Mouse (Mus musculus): ENCODE measurements around the gene Gal3st2. TPM values are rescaled to one million over a fixed set of nuclear protein-coding genes. Genes with fewer than 3 reads are reported as not detected.
"Not testable (repeated sequence)": the region's sequence is repeated elsewhere in the genome, so short reads cannot be mapped to it uniquely, and the experiment has no call there.

The Gal3st2 gene
- polyA plus RNA-seq, 1 experiment = not detected

DNA sequence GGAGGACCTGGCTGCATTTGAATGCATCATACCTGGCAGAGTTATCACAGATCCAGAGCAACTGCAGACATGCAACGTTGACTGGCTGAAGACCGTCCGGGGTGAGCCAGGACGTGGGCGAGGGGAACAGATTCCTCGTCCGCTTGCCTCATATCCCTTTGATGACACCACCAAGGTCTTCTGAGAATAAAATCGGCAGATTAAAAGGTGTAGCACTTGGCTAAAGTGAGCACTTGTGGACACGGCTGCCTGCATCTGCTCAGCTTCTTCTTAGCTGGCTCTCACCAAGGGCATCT, 34.6 kb upstream of the Gal3st2 start:
- Histone ChIP-seq H3K4me3 (ENCODE audit: insufficient read depth, low read depth, low read length) (no peak overlapping the region), H3K4me1 (ENCODE audit: control insufficient read depth, insufficient read depth, low read length) (peaks cover 15% of the 10 kb centered on the region), H3K27ac (ENCODE audit: insufficient read depth, low read depth, low read length) (no peak overlapping the region)
- 94% methylated on average over 9 of the region's 9 CpGs for WGBS
- TF ChIP-seq POLR2A (IDR thresholded peaks at IDR 0.05; ENCODE audit: insufficient read depth, low read depth, low read length) = no peak

DNA sequence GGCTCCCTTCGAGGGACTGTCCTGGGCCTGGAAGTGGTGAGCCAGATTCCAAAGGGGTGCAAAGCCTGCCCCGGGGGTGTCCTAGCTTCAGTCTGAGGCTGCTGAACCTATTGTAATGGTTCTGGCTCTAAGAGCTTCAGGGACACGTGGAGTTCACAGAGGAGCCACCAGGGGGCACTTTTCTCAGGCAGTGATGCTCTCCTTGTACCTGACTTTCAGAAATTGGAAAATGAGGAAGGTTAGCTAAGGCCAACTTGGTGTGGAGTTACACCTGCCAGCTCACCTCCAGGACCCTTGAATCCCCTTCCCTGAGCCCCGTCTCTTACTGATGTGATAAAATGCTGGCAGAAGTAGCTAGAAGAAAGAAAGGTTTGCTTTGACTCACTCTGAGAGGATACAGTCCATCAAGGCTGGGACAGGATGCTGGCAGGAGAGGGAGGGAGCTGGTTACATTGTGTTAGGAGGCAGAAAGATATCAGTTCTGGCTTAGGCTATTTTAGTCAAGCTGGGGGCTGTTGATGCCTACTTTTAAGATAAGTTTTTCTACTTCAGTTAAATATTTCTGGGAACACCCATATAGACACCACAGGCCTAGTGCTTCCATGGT, 28.2 kb upstream of the Gal3st2 start:
- H3K27ac ChIP-seq (ENCODE audit: insufficient read depth, low read depth, low read length); H3K4me1 ChIP-seq (ENCODE audit: control insufficient read depth, insufficient read depth, low read length); H3K4me3 ChIP-seq (ENCODE audit: insufficient read depth, low read depth, low read length): not testable (repeated sequence)
- 51% methylated on average over 3 of the region's 4 CpGs for WGBS

DNA sequence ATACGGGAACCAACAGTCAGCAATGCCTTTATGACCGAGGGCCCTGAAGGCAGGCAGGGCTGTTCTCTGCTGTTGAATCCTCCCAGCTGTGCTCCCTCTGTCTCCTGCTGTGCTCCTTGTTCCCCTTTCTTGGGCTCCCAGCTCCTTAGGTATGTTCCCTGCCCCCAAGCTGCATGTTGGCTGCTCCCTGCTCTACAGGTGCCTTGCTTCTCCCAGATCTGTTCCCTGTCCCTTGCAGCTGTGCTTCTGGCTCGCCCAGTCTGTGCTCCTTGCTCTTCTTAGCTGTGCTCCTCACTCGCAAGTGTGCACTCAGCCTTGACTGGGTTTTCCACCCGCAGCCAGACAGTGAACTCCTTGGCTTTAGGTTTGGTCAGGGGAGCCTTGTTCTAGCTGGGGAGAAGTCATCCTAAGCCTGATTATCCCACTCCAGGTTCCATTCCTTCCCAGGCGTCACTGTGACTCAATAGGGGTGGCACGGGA, 26.4 kb upstream of the Gal3st2 start:
- Histone ChIP-seq H3K4me1 (ENCODE audit: control insufficient read depth, insufficient read depth, low read length) (no peaks in the 10 kb centered on the region), H3K4me3 (ENCODE audit: insufficient read depth, low read depth, low read length) (no peak overlapping the region), H3K27ac (ENCODE audit: insufficient read depth, low read depth, low read length) (no peak overlapping the region)
- WGBS = 90% methylated on average over 7 of the region's 7 CpGs
- no peak for TF ChIP-seq CTCF (IDR thresholded peaks at IDR 0.05; ENCODE audit: insufficient read depth, low read depth, low read length)
- TF ChIP-seq POLR2A (IDR thresholded peaks at IDR 0.05; ENCODE audit: insufficient read depth, low read depth, low read length) = no peak

DNA sequence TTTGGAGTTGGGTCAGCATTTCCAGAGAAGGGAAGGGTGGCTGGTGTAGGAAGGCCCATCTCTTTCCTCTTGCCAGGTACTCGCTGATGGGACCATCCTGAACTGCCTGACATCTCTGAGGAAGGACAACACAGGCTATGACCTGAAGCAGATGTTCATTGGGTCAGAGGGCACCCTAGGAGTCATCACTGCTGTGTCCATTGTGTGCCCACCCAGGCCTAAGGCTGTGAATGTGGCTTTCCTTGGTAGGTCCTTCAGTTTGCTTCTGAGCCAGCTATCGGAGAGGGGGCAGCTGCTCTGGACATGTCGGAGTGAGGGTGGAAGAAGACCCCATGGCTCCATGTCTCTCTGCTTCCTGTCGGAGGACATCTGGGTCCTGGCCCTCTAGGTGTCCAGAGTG, 25.9 kb upstream of the Gal3st2 start:
- WGBS = 93% methylated on average over 4 of the region's 4 CpGs
- Histone ChIP-seq H3K4me1 (ENCODE audit: control insufficient read depth, insufficient read depth, low read length) (no peaks in the 10 kb centered on the region), H3K27ac (ENCODE audit: insufficient read depth, low read depth, low read length) (no peak overlapping the region), H3K4me3 (ENCODE audit: insufficient read depth, low read depth, low read length) (no peak overlapping the region)
- TF ChIP-seq CTCF (IDR thresholded peaks at IDR 0.05; ENCODE audit: insufficient read depth, low read depth, low read length) = no peak
- no peak for TF ChIP-seq POLR2A (IDR thresholded peaks at IDR 0.05; ENCODE audit: insufficient read depth, low read depth, low read length)

DNA sequence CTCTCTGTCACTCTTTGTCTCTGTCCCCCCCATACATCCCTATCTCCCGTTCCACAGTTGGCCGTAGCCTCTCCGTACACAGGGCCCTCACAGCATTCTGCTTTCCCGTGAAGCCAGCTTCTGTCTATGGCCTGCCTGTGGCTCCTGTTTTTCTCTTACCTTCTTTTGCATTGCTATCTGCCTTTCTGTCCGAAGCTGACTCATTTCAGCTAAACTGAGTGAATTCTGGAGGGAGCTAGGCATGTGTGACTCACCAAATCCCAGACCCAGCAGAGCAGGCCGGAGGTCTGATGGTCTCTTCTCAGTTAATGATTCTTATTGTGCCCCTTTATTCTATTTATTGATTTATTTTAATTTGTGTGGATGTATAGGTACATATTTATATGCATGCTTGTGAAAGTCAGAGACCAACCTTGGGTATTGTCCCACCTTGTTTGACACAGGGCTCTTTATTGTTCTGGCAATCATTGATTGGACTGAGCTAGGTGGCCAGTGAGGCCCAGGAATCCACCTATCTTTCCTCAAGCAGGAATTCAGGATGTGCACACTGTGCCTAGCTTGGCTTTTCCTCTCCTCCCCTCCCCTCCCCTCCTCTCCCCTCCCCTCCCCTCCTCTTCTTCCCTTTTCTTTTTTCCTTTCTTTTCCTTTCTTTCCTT, 25.1 kb upstream of the Gal3st2 start:
- WGBS = 80% methylated on average over 6 of the region's 6 CpGs
- no peak overlapping the region for H3K27ac ChIP-seq (ENCODE audit: insufficient read depth, low read depth, low read length)

DNA sequence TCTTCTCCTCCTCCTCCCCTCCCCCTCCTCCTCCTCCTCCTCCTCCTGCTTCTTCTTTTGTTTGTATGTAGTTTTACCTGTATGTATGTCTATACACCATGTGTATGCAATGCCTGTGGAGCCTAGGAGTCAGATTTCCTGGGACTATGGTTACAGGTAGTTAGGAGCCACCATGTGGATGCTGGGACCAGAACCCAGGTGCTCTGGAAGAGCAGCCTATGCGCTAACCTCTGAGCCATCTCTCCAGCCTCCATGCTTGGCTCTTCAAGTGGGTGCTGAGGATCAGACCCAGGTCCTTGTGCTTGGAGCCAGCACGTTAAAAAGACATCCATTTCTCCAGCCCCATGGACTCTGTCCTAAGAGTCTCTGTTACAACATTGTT, 24.6 kb upstream of the Gal3st2 start:
- H3K4me1 ChIP-seq (ENCODE audit: control insufficient read depth, insufficient read depth, low read length) = no peaks in the 10 kb centered on the region
- H3K27ac ChIP-seq (ENCODE audit: insufficient read depth, low read depth, low read length) = no peak overlapping the region
- 91% methylated on average over 2 of the region's 2 CpGs for WGBS
- no peak overlapping the region for H3K4me3 ChIP-seq (ENCODE audit: insufficient read depth, low read depth, low read length)
- TF ChIP-seq POLR2A (IDR thresholded peaks at IDR 0.05; ENCODE audit: insufficient read depth, low read depth, low read length) (no peak), CTCF (IDR thresholded peaks at IDR 0.05; ENCODE audit: insufficient read depth, low read depth, low read length) (no peak)

More for the DNA sequence above, 25.1 kb upstream of the Gal3st2 start:
- no peak overlapping the region for H3K4me3 ChIP-seq (ENCODE audit: insufficient read depth, low read depth, low read length)
- TF ChIP-seq POLR2A (IDR thresholded peaks at IDR 0.05; ENCODE audit: insufficient read depth, low read depth, low read length) (no peak), CTCF (IDR thresholded peaks at IDR 0.05; ENCODE audit: insufficient read depth, low read depth, low read length) (no peak)
- H3K4me1 ChIP-seq (ENCODE audit: control insufficient read depth, insufficient read depth, low read length) = no peaks in the 10 kb centered on the region

DNA sequence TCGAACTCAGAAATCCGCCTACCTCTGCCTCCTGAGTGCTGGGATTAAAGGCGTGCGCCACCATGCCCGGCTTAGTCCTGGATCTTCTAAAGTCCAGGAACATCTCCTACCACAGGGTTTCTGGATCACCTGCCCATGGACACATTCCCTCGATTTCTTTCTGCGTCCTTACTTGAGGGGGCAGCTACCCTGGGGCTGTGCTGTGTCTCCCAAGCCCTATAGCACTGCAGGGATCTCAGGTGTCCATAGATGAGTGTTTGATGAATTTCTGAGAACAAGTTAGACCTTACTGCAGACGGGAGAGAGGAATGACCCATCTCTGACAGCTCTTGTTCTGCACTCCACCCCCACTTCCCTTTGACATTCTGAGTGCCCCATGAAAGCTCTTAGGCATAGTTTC, 23.8 kb upstream of the Gal3st2 start:
- H3K27ac ChIP-seq (ENCODE audit: insufficient read depth, low read depth, low read length) = no peak overlapping the region
- TF ChIP-seq POLR2A (IDR thresholded peaks at IDR 0.05; ENCODE audit: insufficient read depth, low read depth, low read length) (no peak), CTCF (IDR thresholded peaks at IDR 0.05; ENCODE audit: insufficient read depth, low read depth, low read length) (no peak)
- no peaks in the 10 kb centered on the region for H3K4me1 ChIP-seq (ENCODE audit: control insufficient read depth, insufficient read depth, low read length)
- no peak overlapping the region for H3K4me3 ChIP-seq (ENCODE audit: insufficient read depth, low read depth, low read length)
- 95% methylated on average over 8 of the region's 8 CpGs for WGBS

DNA sequence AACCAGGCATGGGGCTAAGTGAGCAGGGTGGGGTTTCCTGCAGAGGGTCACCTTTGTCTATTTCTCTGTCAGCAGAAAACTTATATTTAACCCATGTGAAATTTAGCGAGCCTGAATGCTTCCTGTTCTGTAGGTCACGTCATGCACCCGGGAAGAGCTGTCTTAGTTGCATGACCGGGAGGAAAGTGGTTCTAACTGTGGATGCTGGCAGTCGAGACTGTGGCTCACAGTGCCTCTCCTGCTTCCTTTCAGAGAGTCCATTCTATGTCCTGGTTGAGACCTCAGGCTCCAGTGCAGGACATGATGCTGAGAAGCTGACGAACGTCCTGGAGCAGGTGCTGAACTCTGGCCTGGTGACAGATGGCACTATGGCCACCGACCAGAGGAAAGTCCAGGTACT, 22.5 kb upstream of the Gal3st2 start:
- not testable (repeated sequence) for H3K4me1 ChIP-seq (ENCODE audit: control insufficient read depth, insufficient read depth, low read length); H3K27ac ChIP-seq (ENCODE audit: insufficient read depth, low read depth, low read length)
- WGBS = 92% methylated on average over 8 of the region's 8 CpGs

DNA sequence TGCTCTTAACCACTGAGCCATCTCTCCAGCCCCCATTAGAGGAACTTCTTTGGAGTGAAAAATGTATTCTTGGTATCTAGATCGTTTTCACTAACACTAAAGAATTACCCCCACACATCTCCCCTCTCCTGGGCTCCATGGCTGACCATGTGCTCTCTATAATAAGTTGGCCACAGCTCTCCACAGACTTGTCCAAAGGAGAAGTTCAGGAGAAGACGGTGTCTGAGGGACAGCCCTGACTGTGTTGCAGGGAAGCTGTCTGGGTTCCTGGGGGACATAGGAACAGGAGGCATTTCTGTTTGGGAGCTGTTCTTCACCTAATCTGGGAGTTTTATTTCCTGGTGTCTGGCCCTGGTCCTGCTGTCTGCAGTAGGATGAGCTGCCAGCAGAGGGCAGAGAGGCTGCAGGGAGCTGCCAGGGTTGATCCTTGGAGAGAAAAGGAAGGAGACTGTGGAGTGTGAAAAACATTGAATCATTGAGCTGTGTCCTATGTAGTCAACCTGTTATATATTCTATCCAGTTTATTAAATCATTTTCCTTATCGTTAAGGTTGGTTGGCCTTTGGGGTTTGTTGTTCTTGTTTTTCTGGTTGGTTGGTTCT, 15.2 kb upstream of the Gal3st2 start:
- H3K4me1 ChIP-seq (ENCODE audit: control insufficient read depth, insufficient read depth, low read length) = not testable (repeated sequence)

More for the DNA sequence above, 22.5 kb upstream of the Gal3st2 start:
- not testable (repeated sequence) for H3K4me3 ChIP-seq (ENCODE audit: insufficient read depth, low read depth, low read length)

DNA sequence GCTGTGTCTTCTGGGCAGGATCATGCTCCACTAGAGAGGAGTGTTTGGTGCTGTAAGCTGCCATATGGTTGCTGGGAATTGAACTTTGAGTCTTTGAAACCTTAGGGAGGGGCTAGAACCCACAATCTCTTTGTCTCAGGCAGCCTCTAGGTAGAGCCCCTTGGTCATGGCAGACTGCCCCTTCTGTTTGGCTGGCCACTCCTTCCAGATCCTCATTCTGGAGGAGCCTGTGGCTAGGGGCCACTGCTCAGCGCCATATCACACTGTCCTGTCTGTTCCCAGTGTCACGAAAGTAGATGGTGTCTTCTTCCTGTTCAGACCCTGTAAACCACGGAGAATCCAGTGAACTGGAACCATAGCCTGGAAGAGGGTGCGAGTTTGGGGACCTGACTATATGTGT, 5.3 kb upstream of the Gal3st2 start:
- WGBS = 90% methylated on average over 4 of the region's 4 CpGs
- H3K4me3 ChIP-seq (ENCODE audit: insufficient read depth, low read depth, low read length); H3K4me1 ChIP-seq (ENCODE audit: control insufficient read depth, insufficient read depth, low read length); H3K27ac ChIP-seq (ENCODE audit: insufficient read depth, low read depth, low read length): not testable (repeated sequence)

More for the DNA sequence above, 15.2 kb upstream of the Gal3st2 start:
- not testable (repeated sequence) for H3K4me3 ChIP-seq (ENCODE audit: insufficient read depth, low read depth, low read length); H3K27ac ChIP-seq (ENCODE audit: insufficient read depth, low read depth, low read length)
- WGBS = 75% methylated on average over 1 of the region's 3 CpGs
